Mouse (Mus musculus) left cerebral cortex, postnatal 10 days (tissue): ENCODE results near the gene Pmm2. TPM values are rescaled to one million over a fixed set of nuclear protein-coding genes. Genes with fewer than 3 reads are reported as not detected.

Experiments
- DNase-seq, 2 experiments: peaks; one replicate each; pipeline ENCODE4 v3.0.0; 2021 to 2022; ENCODE audit warnings: low spot score in 2 of 2, mixed read lengths in 1 of 2; ENCODE audit errors: extremely low spot score in 1 of 2
- intact Hi-C: fragments of 180-260 bp; cut with DNase I; formaldehyde crosslinking; loops from one replicate; pipeline ENCODE4 v1.15.1; 2025
- total RNA-seq, 2 experiments: library from RNA; stranded (reverse); gene quantifications; 2 replicates each; pipeline ENCODE4 v1.2.3; 2021

Pmm2 gene
- total RNA-seq, 2 experiments from 2014 or later = 30.3 to 34.4 TPM

DNA sequence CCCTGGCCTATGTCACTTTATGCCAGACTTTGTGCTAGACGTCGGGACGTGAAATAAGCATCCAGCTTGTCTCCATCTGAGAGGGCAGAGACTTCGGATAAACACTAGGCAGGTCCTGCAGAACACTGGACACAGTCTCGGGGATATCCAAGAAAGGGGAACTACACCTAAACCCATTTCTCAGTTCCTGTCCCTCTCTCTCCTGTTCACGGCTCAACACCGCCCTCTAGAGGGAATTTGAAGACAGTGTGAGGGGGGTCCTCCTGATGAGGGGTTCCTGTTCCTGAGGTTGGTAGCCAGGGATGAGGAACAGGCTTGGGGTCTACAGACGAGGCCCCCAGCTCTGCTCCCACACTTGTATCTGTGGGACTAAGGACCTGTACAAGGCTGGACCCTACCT is 36.7 kb downstream of the Pmm2 start:
- peak in 1 of 2 experiments; percentile 33 for DNase-seq
- intact Hi-C loops = no loop called here

GRCm38 (mm10) chr16:8675559-8675958 is 38.1 kb downstream of the Pmm2 start:
- intact Hi-C loops = loop anchor here (5.0 kb wide), 1 partner anchor 268 kb away; no protein-coding TSS in a partner anchor
- DNase-seq = no peak

- no peak for DNase-seq
- intact Hi-C loops = loop anchor here (2.0 to 5.0 kb wide), 2 partner anchors 181 to 269 kb away; no protein-coding TSS in a partner anchor
Measured at GRCm38 (mm10) chr16:8676228-8676627, 38.8 kb downstream of the Pmm2 start.

GRCm38 (mm10) chr16:8676800-8677199 is 39.3 kb downstream of the Pmm2 start:
- intact Hi-C loops = loop anchor here (2.0 to 5.0 kb wide), 2 partner anchors 182 to 269 kb away; no protein-coding TSS in a partner anchor
- no peak for DNase-seq

GRCm38 (mm10) chr16:8678035-8678434 is 40.6 kb downstream of the Pmm2 start:
- DNase-seq = peak in 1 of 2 experiments; percentile 39
- intact Hi-C loops = loop anchor here (5.0 kb wide), 1 partner anchor 271 kb away; no protein-coding TSS in a partner anchor

- intact Hi-C loops = loop anchor here (5.0 kb wide), 1 partner anchor 271 kb away; no protein-coding TSS in a partner anchor
- no peak for DNase-seq
Measured at GRCm38 (mm10) chr16:8678676-8679075, 41.2 kb downstream of the Pmm2 start.

DNA sequence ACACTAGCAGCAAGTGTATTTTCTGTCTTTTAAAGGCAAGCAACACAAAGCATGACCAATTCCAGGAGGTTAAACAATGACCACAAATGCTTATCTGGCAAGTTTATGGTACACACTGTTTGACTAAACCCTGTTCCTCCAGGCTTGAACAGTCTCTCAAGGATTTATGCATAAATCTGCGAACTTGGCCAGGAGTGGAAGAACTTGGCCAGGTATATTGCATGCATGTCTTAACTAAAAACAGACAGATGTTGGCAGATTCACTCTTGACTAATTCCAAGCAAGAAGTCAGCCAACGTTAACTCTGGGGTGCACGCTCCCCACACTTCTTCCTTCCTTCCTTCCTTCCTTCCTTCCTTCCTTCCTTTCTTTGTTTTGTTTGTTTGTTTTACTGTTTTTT is 42.3 kb downstream of the Pmm2 start:
- intact Hi-C loops = loop anchor here (5.0 kb wide), 1 partner anchor 272 kb away; no protein-coding TSS in a partner anchor
- DNase-seq = no peak

DNA sequence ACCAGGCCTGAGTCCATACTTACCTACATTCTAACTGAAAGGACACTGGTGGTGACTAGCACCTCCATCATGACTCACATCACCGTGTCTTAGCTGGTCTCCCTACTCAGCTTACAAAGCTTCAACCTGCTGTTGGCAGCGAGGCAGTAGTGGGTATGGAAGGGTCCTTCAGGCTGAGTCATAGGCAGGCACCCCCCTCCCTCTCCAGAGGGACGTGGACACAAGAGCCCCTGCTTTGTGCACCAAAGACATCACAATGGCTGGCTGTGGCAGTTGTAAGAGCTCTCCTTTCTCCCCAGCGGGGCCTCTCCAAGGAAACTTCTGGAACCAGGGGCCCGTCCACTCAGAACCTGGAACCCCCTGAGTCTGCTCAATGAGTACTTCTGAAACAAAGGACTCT is 43.0 kb downstream of the Pmm2 start, which contains the start of gene Gm5767:
Gm5767 (plus strand) TSS at position 301 of the 400 bp plus-strand sequence.
- intact Hi-C loops = no loop called here
- no peak for DNase-seq

- DNase-seq = peak in 1 of 2 experiments; percentile 19
- intact Hi-C loops = loop anchor here (5.0 kb wide), 2 partner anchors 82 to 182 kb away; no protein-coding TSS in a partner anchor
Measured at GRCm38 (mm10) chr16:8685087-8685486, 47.6 kb downstream of the Pmm2 start.

- intact Hi-C loops = loop anchor here (5.0 kb wide), 2 partner anchors 81 to 181 kb away; no protein-coding TSS in a partner anchor
- DNase-seq = peak; percentile 73 to 76
Measured at GRCm38 (mm10) chr16:8686121-8686870, 48.8 kb downstream of the Pmm2 start.

DNA sequence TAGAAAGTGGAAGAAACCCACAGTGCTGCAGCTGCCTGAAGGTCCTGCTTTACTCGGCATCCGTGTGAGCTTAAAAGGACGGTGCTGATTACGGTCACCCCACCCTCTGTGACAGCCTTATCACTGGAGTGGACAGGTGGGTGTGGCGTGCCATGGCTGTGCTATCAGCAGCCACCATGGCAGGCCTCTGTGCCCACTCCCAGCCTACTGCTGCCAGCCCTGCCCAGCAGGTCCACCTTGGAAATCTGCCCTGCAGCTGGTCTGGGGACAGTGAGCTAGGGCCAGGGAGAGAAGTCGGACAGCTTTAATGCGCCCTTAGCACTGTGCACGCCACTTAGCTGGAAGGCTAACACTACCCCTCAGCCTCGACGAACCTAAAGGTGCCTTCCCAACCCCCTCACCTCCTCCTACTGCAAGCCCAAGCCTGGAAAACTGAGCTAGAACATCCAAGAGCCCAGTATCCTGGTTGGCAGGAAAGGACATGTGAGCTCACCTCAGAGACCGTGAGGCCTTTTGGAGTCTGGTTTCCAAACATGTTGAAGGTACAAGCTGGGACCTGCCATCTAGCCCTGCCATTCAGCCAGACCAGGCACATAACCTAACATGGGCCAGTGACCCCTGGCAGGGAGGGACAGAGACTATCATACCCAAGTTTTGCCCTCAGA is 49.5 kb downstream of the Pmm2 start:
- intact Hi-C loops = loop anchor here (5.0 kb wide), 2 partner anchors 80 to 180 kb away; no protein-coding TSS in a partner anchor
- peak in 1 of 2 experiments; percentile 49 for DNase-seq

DNA sequence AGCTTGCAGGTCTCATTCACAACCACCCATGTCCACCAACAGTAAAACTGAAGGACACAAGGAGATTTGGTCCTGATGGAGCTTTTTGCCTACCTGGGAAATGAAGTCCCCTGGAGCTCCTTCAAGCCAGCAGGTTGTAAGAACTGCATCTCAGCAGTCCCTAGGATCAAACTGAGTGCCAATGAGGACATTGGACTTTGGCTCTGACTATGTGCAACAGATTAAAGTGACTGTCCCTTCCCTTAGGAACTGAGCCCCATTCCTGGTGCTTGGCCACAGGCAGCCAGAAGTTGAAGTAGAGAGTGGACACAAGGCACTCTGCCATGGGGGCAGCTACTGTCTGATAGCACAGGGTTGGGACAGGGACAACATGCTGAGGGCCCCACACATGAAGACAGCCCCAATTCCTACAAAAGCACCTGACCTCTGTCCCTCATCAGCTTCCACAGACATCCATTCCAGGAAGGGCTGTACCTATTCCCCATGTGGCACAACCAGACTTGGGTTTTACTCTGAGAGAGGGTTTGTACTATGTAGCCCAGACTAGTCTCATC is 50.2 kb downstream of the Pmm2 start:
- intact Hi-C loops = loop anchor here (5.0 kb wide), 2 partner anchors 80 to 180 kb away; no protein-coding TSS in a partner anchor
- peak in 1 of 2 experiments; percentile 18 for DNase-seq

DNA sequence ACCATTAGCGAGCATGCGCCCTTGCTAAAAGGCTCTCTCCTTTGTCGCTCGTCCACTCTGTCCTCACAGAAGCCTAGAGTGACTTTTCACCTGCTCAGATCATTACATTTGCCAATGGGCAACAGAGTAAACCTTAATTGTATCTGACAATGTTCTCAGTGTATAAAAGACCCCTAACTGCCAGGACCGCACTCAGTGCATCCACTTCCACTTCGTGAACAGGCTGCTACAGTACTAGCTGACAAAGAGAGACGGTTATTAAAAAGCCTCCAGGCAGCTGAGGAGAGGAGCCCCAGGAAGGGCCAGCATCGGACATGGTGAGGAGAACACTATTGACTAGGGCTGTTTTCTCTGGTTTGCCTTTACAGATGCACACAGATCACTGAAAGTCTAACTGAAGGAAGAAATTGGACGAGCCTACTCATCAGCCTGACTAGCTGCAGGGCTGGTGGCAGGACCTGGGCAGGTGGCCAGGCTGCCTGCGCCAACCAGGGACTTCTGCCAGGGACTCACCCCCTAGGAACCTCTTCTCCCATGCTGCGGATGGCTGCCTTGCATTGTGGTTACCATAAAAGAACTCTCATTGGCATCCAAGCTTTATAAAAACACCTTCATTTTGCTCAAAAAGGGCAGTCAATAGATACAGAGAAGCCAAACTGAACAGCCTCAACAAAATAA is 52.6 kb downstream of the Pmm2 start:
- peak; percentile 40 for DNase-seq
- intact Hi-C loops = loop anchor here (5.0 kb wide), 2 partner anchors 77 to 177 kb away; no protein-coding TSS in a partner anchor

DNA sequence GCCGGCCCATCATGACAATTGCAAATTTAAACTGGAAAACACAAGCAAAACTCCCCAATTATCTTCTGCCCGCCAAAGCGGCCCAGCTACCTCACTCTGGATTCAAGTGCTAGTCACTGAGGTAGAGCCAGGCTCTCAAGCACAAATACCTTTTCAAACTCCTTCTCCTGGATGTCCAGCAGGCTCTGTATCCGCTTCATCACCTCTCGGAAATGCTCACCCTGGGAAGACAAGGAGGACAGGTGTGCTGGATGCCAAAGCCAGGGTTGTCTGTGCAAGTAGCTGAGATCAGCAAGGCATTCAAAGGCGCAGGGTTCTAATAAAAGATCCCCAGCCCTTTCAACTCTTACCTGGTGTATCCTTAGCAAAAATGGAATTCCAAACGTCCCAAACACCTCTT is 53.7 kb downstream of the Pmm2 start:
- DNase-seq = peak in 1 of 2 experiments; percentile 4
- intact Hi-C loops = no loop called here

DNA sequence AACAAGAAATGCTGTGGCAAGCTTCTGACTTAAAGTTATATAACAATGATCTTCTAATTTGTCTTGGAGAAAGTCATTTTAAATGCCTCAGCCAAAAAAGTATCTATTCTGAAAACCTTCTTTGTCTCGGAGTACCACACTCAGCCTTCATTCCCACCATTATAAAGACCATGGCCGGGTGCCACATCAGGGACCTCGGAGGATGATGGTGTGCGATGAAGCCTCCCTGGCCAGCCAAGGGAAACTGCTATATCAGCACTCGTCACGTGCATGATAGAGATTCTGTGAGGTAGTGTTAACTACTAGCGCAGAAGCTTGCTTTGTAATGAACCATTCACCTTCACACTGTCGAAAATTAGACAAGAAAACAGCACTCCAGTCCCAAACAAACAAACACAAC is 62.1 kb downstream of the Pmm2 start:
- intact Hi-C loops = loop anchor here (5.0 kb wide), 1 partner anchor 143 kb away; no protein-coding TSS in a partner anchor
- no peak for DNase-seq

GRCm38 (mm10) chr16:8700586-8700985 is 63.1 kb downstream of the Pmm2 start:
- intact Hi-C loops = no loop called here
- no peak for DNase-seq

GRCm38 (mm10) chr16:8711998-8712397 is 74.5 kb downstream of the Pmm2 start:
- DNase-seq = no peak
- intact Hi-C loops = no loop called here
